Mouse (Mus musculus) neural tube, embryonic 15.5 days (tissue): ENCODE results near the gene B3galt5. TPM values are rescaled to one million over a fixed set of nuclear protein-coding genes. Genes with fewer than 3 reads are reported as not detected.
A peak's percentile ranks its signal among the peaks of the same experiment; 100 is the strongest.
"Not testable (repeated sequence)": the region's sequence is repeated elsewhere in the genome, so short reads cannot be mapped to it uniquely, and the experiment has no call there.

Experiments used
- ATAC-seq: fragments of 200-750 bp; cut with Nextera tagmentation; 2 replicates; pipeline ENCODE4 v1.8.0; 2017; ENCODE audit warnings: mild to moderate bottlenecking, moderate TSS enrichment, moderate library complexity; ENCODE audit not compliant: low FRiP score
- H3K27ac ChIP-seq: fragments of 300-500 bp; sonication (generic); replicated peaks from 2 replicates; pipeline ENCODE4 v1.5.1; 2015; ENCODE audit warnings: mild to moderate bottlenecking, inconsistent platforms
- H3K27me3 ChIP-seq: fragments of 300-500 bp; sonication (generic); replicated peaks from 2 replicates; pipeline ENCODE4 v1.6.1; 2015; ENCODE audit warnings: inconsistent platforms
- H3K36me3 ChIP-seq: fragments of 300-500 bp; sonication (generic); 2 replicates; pipeline ENCODE4 v1.6.1; 2015; ENCODE audit warnings: inconsistent platforms
- H3K4me1 ChIP-seq: fragments of 300-500 bp; sonication (generic); 2 replicates; pipeline ENCODE4 v1.6.1; 2015; ENCODE audit warnings: inconsistent platforms
- H3K4me2 ChIP-seq: fragments of 300-500 bp; sonication (generic); 2 replicates; pipeline ENCODE4 v1.6.1; 2015; ENCODE audit warnings: inconsistent platforms, mild to moderate bottlenecking, moderate library complexity
- H3K4me3 ChIP-seq: fragments of 300-500 bp; sonication (generic); replicated peaks from 2 replicates; pipeline ENCODE4 v1.5.1; 2015; ENCODE audit warnings: mild to moderate bottlenecking, inconsistent platforms
- H3K9ac ChIP-seq: fragments of 300-500 bp; sonication (generic); replicated peaks from 2 replicates; pipeline ENCODE4 v1.6.1; 2015; ENCODE audit warnings: mild to moderate bottlenecking, inconsistent platforms
- H3K9me3 ChIP-seq: fragments of 300-500 bp; sonication (generic); replicated peaks from 2 replicates; pipeline ENCODE4 v1.6.1; 2016; ENCODE audit warnings: inconsistent platforms
- WGBS: fragments of 180-500 bp; shearing (Covaris S2); methylation state at CpG from one replicate; pipeline ENCODE4 v1.1.7; 2015; ENCODE audit warnings: mixed read lengths; 5-methylcytosine and 5-hydroxymethylcytosine counted together
- polyA plus RNA-seq: library from polyadenylated mRNA; unstranded; fragments of >200 nt; fragmentation: Nextera tagmentation; extraction: Ambion mirVana; gene quantifications from 2 replicates; pipeline ENCODE4 v1.2.1, GENCODE M21; 2015

The B3galt5 gene
- polyA plus RNA-seq, 1 experiment from 2014 or later = 6.2 TPM

DNA sequence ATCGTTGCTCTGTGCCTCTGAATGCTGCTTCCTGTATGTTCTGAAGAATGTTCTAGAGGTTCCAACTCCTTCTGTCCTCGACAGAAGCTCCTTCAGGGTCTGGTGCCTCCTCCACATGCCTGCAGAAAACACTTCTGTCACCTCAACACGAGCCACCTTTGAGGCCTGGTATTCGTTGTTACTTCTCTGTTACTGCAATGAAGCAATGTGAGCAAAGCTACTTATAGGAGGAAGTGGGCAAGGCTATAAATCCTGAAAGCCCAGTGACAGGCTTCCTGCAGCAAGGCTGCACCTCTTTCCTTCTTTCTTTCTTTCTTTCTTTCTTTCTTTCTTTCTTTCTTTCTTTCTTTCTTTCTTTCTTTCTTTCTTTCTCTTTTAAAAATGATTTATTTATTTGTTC lies 71.3 kb downstream of the B3galt5 start:
- H3K9ac ChIP-seq = no peak overlapping the region
- no peak overlapping the region for H3K27ac ChIP-seq
- ATAC-seq = no peak
- no peaks in the 10 kb centered on the region for H3K36me3 ChIP-seq
- no peaks in the 10 kb centered on the region for H3K27me3 ChIP-seq
- peaks cover 5% of the 10 kb centered on the region; the same call in 1 of the 2 replicates for H3K4me1 ChIP-seq
- 84% methylated on average over 4 of the region's 4 CpGs for WGBS
- no peaks in the 10 kb centered on the region for H3K9me3 ChIP-seq
- no peak overlapping the region for H3K4me3 ChIP-seq
- no peak overlapping the region for H3K4me2 ChIP-seq

DNA sequence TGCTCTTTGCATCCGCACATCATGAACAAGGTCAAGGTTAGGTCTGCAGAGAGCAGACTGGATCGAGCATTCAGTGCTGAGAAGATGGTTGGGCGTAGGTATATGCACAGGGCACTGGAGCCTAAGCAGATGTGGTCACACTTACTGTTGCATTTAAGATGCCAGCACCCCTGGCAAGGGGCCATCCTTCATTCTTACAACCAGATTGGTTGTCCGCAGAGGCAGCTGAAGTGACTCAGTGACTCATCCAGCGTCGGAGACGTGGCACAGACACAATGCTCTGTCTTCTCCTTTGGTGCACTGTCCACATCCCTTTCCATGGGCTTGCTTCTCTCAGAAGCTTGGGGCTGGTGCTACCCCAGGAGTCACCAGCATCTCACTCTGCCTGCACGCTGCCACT lies 82.2 kb downstream of the B3galt5 start:
- ATAC-seq = no peak
- Histone ChIP-seq H3K27me3 (no peaks in the 10 kb centered on the region), H3K9me3 (no peaks in the 10 kb centered on the region), H3K36me3 (no peaks in the 10 kb centered on the region; the same call in 1 of the 2 replicates), H3K27ac (no peak overlapping the region), H3K4me3 (no peak overlapping the region), H3K4me2 (no peak overlapping the region), H3K4me1 (no peaks in the 10 kb centered on the region), H3K9ac (no peak overlapping the region)
- 91% methylated on average over 8 of the region's 8 CpGs for WGBS

DNA sequence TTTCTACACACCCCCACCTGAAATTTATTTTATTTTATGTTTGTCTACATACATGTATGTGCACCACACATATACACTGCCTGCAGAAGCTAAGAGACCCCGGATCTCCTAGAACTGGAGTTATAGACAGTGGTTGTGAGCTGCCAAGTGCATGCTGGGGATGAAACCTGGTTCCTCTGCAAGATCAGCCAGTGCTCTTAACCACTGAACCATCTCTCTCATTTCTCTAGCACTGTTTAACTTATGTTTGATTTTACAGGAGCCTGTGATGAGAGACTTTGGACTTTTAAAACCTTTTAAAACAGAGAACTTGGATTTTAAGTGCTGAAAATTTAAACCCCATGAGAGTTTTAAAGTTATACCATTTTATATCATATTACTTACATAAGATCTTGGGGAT lies 87.1 kb downstream of the B3galt5 start:
- peaks cover 10% of the 10 kb centered on the region; the same call in 1 of the 2 replicates for H3K4me1 ChIP-seq
- WGBS = 92% methylated on average over 1 of the region's 1 CpGs
- H3K9ac ChIP-seq = no peak overlapping the region
- no peak overlapping the region for H3K4me2 ChIP-seq
- H3K36me3 ChIP-seq = no peaks in the 10 kb centered on the region
- no peak overlapping the region for H3K27ac ChIP-seq
- no peak overlapping the region for H3K4me3 ChIP-seq
- no peaks in the 10 kb centered on the region for H3K27me3 ChIP-seq
- no peak for ATAC-seq
- H3K9me3 ChIP-seq = no peaks in the 10 kb centered on the region

DNA sequence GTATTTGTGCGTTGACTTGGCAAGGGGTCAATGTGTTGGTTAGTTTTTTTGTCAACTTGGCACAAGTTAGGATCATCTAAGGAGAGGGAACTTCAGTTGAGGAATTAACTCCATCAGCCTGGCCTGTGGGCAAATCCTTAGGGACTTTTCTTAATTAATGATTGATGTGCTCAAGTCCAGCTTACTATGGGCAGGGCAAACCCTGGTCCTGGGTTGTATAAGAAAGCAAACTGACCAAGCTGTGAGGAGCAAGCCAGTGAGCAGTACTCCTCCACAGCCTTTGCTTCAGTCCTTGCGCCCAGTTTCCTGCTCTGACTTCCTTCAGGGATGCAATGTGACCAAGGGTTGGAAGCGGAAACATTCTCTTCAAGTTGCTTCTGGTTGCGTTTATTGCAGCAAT lies 87.6 kb downstream of the B3galt5 start:
- Histone ChIP-seq H3K4me2 (no peak overlapping the region), H3K27ac (no peak overlapping the region), H3K27me3 (no peaks in the 10 kb centered on the region), H3K4me3 (no peak overlapping the region), H3K4me1 (peaks cover 10% of the 10 kb centered on the region; the same call in 1 of the 2 replicates), H3K9me3 (no peaks in the 10 kb centered on the region), H3K36me3 (no peaks in the 10 kb centered on the region), H3K9ac (no peak overlapping the region)
- no peak for ATAC-seq
- WGBS = 92% methylated on average over 4 of the region's 4 CpGs

DNA sequence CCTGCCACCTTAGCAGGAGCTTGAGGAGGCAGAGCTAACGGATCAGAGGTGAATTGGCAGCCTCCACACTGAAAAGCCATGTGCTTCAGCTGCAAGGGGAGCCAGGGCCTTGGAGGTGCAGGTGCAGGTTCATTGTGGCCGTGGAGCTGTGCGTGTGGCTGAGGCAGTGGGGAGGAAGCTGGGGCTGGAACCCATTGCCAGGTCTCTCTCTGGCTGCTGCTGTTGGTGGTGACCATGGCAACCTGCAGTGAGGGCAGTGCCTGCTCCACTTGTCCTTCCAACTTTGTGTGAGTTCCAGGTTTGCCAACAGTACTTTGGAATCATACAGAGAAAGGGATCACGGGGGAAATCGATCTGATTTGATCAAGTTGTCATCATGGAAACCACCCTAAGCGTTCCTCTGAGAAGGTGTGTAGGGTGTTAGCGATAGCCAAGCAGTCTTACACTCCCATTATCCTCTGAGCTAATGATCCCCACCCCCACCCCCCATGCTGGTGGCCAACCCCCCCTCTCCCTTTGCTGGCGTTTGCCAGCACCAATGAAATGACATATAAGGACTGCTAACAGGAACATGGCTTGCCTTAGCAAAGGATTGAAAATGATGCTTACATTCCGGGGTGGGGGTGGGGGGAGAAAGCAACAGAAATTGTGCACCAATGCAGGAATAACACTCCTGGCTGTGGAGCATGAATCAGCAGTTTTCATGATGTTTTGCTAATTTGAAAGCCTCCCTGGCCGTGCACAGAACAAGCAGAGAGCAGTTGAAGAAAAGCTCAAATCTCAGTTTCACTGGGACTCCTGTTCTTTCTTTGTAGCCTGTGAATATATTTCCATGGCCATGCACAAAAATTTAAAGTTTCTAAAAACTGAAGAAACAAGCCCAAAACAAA lies 90.8 kb downstream of the B3galt5 start:
- Histone ChIP-seq H3K9me3 (no peaks in the 10 kb centered on the region), H3K27me3 (no peaks in the 10 kb centered on the region), H3K9ac (no peak overlapping the region), H3K36me3 (no peaks in the 10 kb centered on the region), H3K4me2 (no peak overlapping the region), H3K4me1 (peaks cover 10% of the 10 kb centered on the region; the same call in 1 of the 2 replicates), H3K27ac (no peak overlapping the region), H3K4me3 (no peak overlapping the region)
- ATAC-seq = peak; percentile 55; the same call in 1 of the 2 replicates
- 43% methylated on average over 10 of the region's 10 CpGs for WGBS

DNA sequence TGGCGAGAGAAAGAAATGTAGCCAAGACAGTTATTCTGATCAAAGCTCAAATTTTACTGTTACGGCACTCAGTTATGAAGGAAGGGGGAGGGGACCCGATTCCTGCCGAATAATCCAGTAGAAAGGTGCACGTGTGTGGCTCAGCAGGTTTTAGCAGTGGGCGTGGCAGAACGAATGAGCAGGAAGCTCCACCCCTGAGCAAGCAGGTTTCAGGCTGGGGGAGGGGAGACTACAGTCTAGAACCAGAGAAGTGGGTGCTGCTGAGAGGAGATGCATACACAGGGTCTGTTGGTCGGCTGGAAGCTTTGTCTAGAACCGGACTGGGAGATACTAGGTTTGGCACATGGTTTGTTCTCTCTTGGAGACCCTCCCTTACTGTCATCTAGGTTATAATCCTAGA lies 91.7 kb downstream of the B3galt5 start:
- not testable (repeated sequence) for H3K4me2 ChIP-seq, H3K9me3 ChIP-seq, H3K36me3 ChIP-seq, H3K4me3 ChIP-seq, H3K4me1 ChIP-seq, H3K9ac ChIP-seq, H3K27me3 ChIP-seq, ATAC-seq, H3K27ac ChIP-seq
- 51% methylated on average over 9 of the region's 9 CpGs for WGBS

DNA sequence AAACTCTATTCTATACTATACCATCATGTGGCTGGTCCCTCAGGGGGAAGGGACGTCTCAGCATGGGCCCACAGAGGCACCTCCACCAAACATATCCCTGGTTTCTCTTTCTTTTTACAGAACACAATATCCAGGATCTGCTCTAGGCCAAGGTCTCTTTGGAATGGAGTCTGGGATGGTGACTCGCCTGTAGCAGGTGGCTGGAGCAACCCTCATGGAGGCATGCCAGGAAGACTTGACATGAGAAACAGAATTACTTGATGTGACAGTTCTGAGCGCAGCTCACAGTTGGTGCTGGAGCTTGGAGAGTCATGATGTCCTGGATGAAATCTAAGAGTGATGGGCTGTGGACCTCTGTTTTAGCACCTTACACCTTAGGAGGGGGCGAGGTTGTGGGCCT lies 104.0 kb downstream of the B3galt5 start:
- no peak overlapping the region for H3K4me3 ChIP-seq
- H3K27ac ChIP-seq = no peak overlapping the region
- H3K4me2 ChIP-seq = no peak overlapping the region
- no peak overlapping the region for H3K9ac ChIP-seq
- no peaks in the 10 kb centered on the region for H3K27me3 ChIP-seq
- no peak for ATAC-seq
- H3K4me1 ChIP-seq = no peaks in the 10 kb centered on the region
- H3K36me3 ChIP-seq = no peaks in the 10 kb centered on the region
- no peaks in the 10 kb centered on the region for H3K9me3 ChIP-seq
- WGBS = 89% methylated on average over 4 of the region's 4 CpGs

DNA sequence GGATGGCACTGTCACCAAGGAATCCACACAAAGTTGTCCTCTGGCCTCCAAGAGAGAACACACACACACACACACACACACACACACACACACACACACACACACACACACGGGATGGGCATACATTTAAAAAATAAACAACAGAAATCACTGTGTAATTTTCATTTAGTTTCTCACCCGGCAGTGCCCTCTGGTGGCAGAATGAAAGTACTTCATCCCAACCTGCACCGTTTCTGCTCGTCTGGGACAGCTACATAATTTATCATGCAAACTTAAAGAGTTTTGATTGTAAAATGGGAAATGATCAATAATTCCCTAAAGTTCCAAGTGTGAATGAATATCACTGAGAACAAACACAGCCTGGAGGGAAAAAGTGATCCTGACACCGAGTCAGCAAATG lies 105.7 kb downstream of the B3galt5 start:
- H3K9me3 ChIP-seq = no peaks in the 10 kb centered on the region
- no peak overlapping the region for H3K4me2 ChIP-seq
- no peak for ATAC-seq
- H3K9ac ChIP-seq = no peak overlapping the region
- no peak overlapping the region for H3K27ac ChIP-seq
- no peaks in the 10 kb centered on the region for H3K36me3 ChIP-seq
- H3K4me3 ChIP-seq = no peak overlapping the region
- 15% methylated on average over 5 of the region's 5 CpGs for WGBS
- peaks cover 8% of the 10 kb centered on the region; the same call in 1 of the 2 replicates for H3K4me1 ChIP-seq
- H3K27me3 ChIP-seq = no peaks in the 10 kb centered on the region

DNA sequence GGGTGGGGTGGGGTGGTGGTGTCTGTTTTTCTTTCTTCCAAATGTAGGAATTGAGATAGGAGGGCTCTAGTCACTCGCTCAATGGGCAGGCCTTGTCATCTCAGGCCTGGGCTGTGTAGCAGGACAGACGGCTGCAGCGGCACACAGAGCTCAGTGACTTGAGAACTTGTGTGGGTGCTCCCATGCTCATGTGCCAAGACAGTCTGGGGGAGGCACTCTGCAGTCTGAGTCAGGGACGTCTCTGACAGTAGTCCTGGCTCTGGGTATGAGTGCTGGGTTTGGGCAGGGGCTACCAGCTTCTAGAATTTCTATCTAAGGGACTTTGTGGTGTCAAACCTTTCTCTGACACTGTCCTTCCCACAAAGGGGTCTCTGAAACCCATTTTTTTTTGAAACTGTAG lies 106.3 kb downstream of the B3galt5 start:
- ATAC-seq = no peak
- no peak overlapping the region for H3K9ac ChIP-seq
- no peak overlapping the region for H3K4me3 ChIP-seq
- no peaks in the 10 kb centered on the region for H3K27me3 ChIP-seq
- 81% methylated on average over 4 of the region's 4 CpGs for WGBS
- H3K9me3 ChIP-seq = no peaks in the 10 kb centered on the region
- peaks cover 8% of the 10 kb centered on the region; the same call in 1 of the 2 replicates for H3K4me1 ChIP-seq
- H3K27ac ChIP-seq = no peak overlapping the region
- H3K4me2 ChIP-seq = no peak overlapping the region
- H3K36me3 ChIP-seq = no peaks in the 10 kb centered on the region

DNA sequence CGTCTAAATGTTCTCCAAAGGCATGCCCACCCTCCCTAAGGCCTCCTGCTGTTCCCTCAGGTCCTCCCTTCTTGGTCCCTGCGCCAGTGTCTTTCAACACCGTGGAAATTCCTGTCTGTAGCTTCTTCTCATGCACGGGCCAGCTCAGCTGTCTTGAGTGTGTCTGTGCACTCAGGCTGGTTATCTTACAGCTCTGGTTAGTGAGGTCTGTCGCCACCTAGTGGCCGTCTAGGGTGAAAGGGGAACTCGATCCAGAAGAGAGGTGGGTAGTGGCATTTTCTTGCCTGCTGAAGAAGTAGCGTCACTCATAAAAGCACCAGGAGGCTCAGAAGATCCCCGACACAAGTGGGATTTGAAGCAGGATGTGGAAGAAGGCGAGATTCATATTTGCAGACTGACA lies 109.5 kb downstream of the B3galt5 start:
- WGBS = 6% methylated on average over 10 of the region's 10 CpGs
- Histone ChIP-seq H3K9ac (no peak overlapping the region), H3K4me3 (no peak overlapping the region), H3K4me1 (peaks cover 20% of the 10 kb centered on the region), H3K27me3 (no peaks in the 10 kb centered on the region), H3K27ac (no peak overlapping the region), H3K36me3 (no peaks in the 10 kb centered on the region), H3K9me3 (no peaks in the 10 kb centered on the region), H3K4me2 (no peak overlapping the region)
- ATAC-seq = peak; percentile 84; the same call in 1 of the 2 replicates

DNA sequence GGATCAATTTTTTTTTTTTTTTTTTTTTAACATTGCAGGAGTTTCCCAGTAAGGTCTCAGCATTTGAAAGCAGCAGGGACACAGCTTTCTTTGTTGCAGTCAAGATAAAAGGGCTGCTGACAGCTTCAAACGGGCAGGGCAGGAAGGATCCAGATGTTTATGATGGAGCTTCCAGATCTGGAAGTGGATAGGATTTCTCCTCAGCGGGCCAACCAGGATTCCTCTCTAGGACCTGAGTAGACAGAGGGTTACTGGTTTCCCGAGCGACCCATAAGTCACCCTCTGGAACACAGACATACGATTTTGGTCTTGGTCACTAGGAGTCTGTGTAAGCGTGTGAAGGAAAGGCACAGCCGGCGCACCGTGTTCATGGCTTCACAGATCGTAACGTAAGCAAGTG lies 112.5 kb downstream of the B3galt5 start:
- Histone ChIP-seq H3K4me1 (peaks cover 20% of the 10 kb centered on the region), H3K27ac (no peak overlapping the region; the same call in 1 of the 2 replicates), H3K4me2 (no peak overlapping the region; the same call in 1 of the 2 replicates), H3K9ac (no peak overlapping the region), H3K4me3 (no peak overlapping the region), H3K36me3 (no peaks in the 10 kb centered on the region), H3K9me3 (no peaks in the 10 kb centered on the region), H3K27me3 (no peaks in the 10 kb centered on the region)
- WGBS = 50% methylated on average over 11 of the region's 11 CpGs
- no peak for ATAC-seq

DNA sequence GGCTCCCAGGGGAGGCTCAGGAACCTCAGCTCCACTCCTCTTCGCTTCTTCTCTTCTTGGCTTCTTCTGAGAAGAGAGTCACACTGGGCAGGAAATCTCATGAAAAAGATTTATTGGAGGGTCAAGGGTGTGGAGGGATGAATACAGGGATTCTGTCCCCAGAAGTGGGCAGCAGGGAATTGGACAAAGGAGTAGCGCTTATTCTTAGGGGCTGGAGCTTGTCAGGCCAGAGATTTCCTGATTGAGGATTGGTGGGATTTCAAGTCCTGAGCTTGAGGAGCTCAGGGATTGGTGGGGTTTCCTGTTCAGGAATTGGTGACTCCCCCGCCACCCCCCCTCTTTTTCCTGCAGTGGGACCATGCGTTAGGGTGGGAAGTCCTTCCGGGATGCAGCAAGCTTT lies 113.2 kb downstream of the B3galt5 start:
- no peak overlapping the region; the same call in 1 of the 2 replicates for H3K4me2 ChIP-seq
- H3K36me3 ChIP-seq = no peaks in the 10 kb centered on the region
- no peaks in the 10 kb centered on the region for H3K9me3 ChIP-seq
- H3K27me3 ChIP-seq = no peaks in the 10 kb centered on the region
- WGBS = 69% methylated on average over 5 of the region's 5 CpGs
- no peak overlapping the region; the same call in 1 of the 2 replicates for H3K27ac ChIP-seq
- no peak overlapping the region for H3K9ac ChIP-seq
- H3K4me3 ChIP-seq = no peak overlapping the region
- ATAC-seq = no peak
- peaks cover 24% of the 10 kb centered on the region for H3K4me1 ChIP-seq
